Mouse (Mus musculus) MEL (cell line): ENCODE results near the gene Tmed1. TPM values are rescaled to one million over a fixed set of nuclear protein-coding genes. Genes with fewer than 3 reads are reported as not detected.

ENCODE experiments used
- DNase-seq: peaks from one replicate; pipeline ENCODE4 v3.0.0; 2011; ENCODE audit warnings: low read depth, low spot score
- H3K27ac ChIP-seq: 2 replicates; pipeline ENCODE4 v1.5.1; 2012; ENCODE audit warnings: low read depth, mild to moderate bottlenecking, control low read depth, low read length, moderate library complexity; ENCODE audit not compliant: control insufficient read depth
- H3K27me3 ChIP-seq, 2 experiments: fragments of 150-350 bp in 1 of 2; sonication (generic) in 1 of 2; 2 replicates each; pipeline ENCODE4 v1.6.1; 2012; ENCODE audit warnings: low read length in 2 of 2, mild to moderate bottlenecking in 2 of 2, improper control_type of control experiment in 1 of 2, moderate library complexity in 1 of 2; ENCODE audit not compliant: insufficient read depth in 2 of 2, control insufficient read depth in 1 of 2
- H3K36me3 ChIP-seq, 2 experiments: 2 replicates each; pipeline ENCODE4 v1.6.1; 2012 to 2014; ENCODE audit warnings: low read length in 2 of 2, improper control_type of control experiment in 1 of 2, inconsistent platforms in 1 of 2, mild to moderate bottlenecking in 1 of 2; ENCODE audit not compliant: insufficient read depth in 2 of 2, control insufficient read depth in 1 of 2
- H3K4me1 ChIP-seq, 2 experiments: fragments of 150-350 bp in 1 of 2; sonication (generic) in 1 of 2; 2 replicates each; pipeline ENCODE4 v1.6.1; 2012; ENCODE audit warnings: low read length in 2 of 2, improper control_type of control experiment in 1 of 2, mild to moderate bottlenecking in 1 of 2; ENCODE audit not compliant: insufficient read depth in 2 of 2, control insufficient read depth in 1 of 2
- H3K4me3 ChIP-seq, 2 experiments: fragments of 150-350 bp in 1 of 2; sonication (generic) in 1 of 2; 2 replicates each; pipeline ENCODE4 v1.5.1; 2012; ENCODE audit warnings: low read depth in 2 of 2, low read length in 2 of 2, mild to moderate bottlenecking in 2 of 2, moderate library complexity in 2 of 2, control low read depth in 1 of 2, improper control_type of control experiment in 1 of 2; ENCODE audit not compliant: control insufficient read depth in 1 of 2, insufficient read depth in 1 of 2
- H3K79me2 ChIP-seq: 2 replicates; pipeline ENCODE4 v1.6.1; 2012; ENCODE audit warnings: mild to moderate bottlenecking, low read length, moderate library complexity; ENCODE audit not compliant: control insufficient read depth, poor library complexity, insufficient read depth
- H3K9ac ChIP-seq: 2 replicates; pipeline ENCODE4 v1.6.1; 2012; ENCODE audit warnings: low read depth, mild to moderate bottlenecking, control low read depth, low read length, moderate library complexity; ENCODE audit not compliant: control insufficient read depth, poor library complexity, severe bottlenecking
- H3K9me3 ChIP-seq: fragments of 150-350 bp; sonication (generic); replicated peaks from 2 replicates; pipeline ENCODE4 v1.6.1; 2012; ENCODE audit warnings: mild to moderate bottlenecking, low read length, improper control_type of control experiment, moderate library complexity; ENCODE audit not compliant: insufficient read depth
- BHLHE40 ChIP-seq: IDR thresholded peaks from 2 replicates; pipeline ENCODE4 v1.6.1; 2012; ENCODE audit warnings: low read depth, mild to moderate bottlenecking, inconsistent platforms, low read length, improper control_type of control experiment, borderline replicate concordance
- CHD1 ChIP-seq: IDR thresholded peaks from 2 replicates; pipeline ENCODE4 v1.6.1; 2012; ENCODE audit warnings: low read depth, mild to moderate bottlenecking, inconsistent platforms, low read length, improper control_type of control experiment
- CHD2 ChIP-seq: IDR thresholded peaks from 2 replicates; pipeline ENCODE4 v1.6.1; 2011; ENCODE audit warnings: low read length, improper control_type of control experiment
- CTCF ChIP-seq, 3 experiments: IDR thresholded peaks in 2 of 3; conservative IDR thresholded peaks in 1 of 3; 2 replicates each; pipeline ENCODE4 v1.5.1; 2011 to 2012; ENCODE audit warnings: low read length in 3 of 3, low read depth in 2 of 3, mild to moderate bottlenecking in 2 of 3, improper control_type of control experiment in 1 of 3, inconsistent platforms in 1 of 3, mixed read lengths in 1 of 3, moderate library complexity in 1 of 3; ENCODE audit not compliant: control insufficient read depth in 1 of 3, insufficient read depth in 1 of 3, poor library complexity in 1 of 3, severe bottlenecking in 1 of 3
- E2F4 ChIP-seq: IDR thresholded peaks from 2 replicates; pipeline ENCODE4 v1.6.1; 2011; ENCODE audit warnings: low read depth, low read length, improper control_type of control experiment, borderline replicate concordance
- EP300 ChIP-seq, 2 experiments: IDR thresholded peaks; 2 replicates each; pipeline ENCODE4 v1.6.1; 2011; ENCODE audit warnings: improper control_type of control experiment in 2 of 2, low read length in 2 of 2, low read depth in 1 of 2, mild to moderate bottlenecking in 1 of 2
- ETS1 ChIP-seq: IDR thresholded peaks from 2 replicates; pipeline ENCODE4 v1.6.1; 2012; ENCODE audit warnings: low read depth, mild to moderate bottlenecking, inconsistent platforms, low read length, improper control_type of control experiment, moderate library complexity
- GABPA ChIP-seq: IDR thresholded peaks from 2 replicates; pipeline ENCODE4 v1.6.1; 2012; ENCODE audit warnings: low read depth, mild to moderate bottlenecking, inconsistent platforms, low read length, improper control_type of control experiment, moderate library complexity
- GATA1 ChIP-seq: IDR thresholded peaks from 2 replicates; pipeline ENCODE4 v1.6.1; 2011; ENCODE audit warnings: low read depth, low read length, improper control_type of control experiment
- HCFC1 ChIP-seq: IDR thresholded peaks from 2 replicates; pipeline ENCODE4 v1.6.1; 2012; ENCODE audit warnings: low read depth, mild to moderate bottlenecking, inconsistent platforms, low read length, improper control_type of control experiment, moderate library complexity
- JUND ChIP-seq: IDR thresholded peaks from 2 replicates; pipeline ENCODE4 v1.6.1; 2011; ENCODE audit warnings: low read depth, mild to moderate bottlenecking, improper control_type of control experiment, low read length
- KAT2A ChIP-seq: conservative IDR thresholded peaks from 2 replicates; pipeline ENCODE4 v1.6.1; 2012; ENCODE audit warnings: low read depth, low read length, improper control_type of control experiment, inconsistent platforms
- MAFK ChIP-seq: IDR thresholded peaks from 2 replicates; pipeline ENCODE4 v1.6.1; 2011; ENCODE audit warnings: low read depth, mild to moderate bottlenecking, low read length, improper control_type of control experiment, borderline replicate concordance
- MAZ ChIP-seq: IDR thresholded peaks from 2 replicates; pipeline ENCODE4 v1.6.1; 2012; ENCODE audit warnings: low read depth, mild to moderate bottlenecking, inconsistent platforms, low read length, improper control_type of control experiment
- MEF2A ChIP-seq: IDR thresholded peaks from 2 replicates; pipeline ENCODE4 v1.6.1; 2014; ENCODE audit warnings: low read depth, mild to moderate bottlenecking, inconsistent platforms, low read length, improper control_type of control experiment; ENCODE audit not compliant: poor library complexity, insufficient replicate concordance, severe bottlenecking; ENCODE audit errors: extremely low read depth
- MXI1 ChIP-seq: IDR thresholded peaks from 2 replicates; pipeline ENCODE4 v1.6.1; 2011; ENCODE audit warnings: mild to moderate bottlenecking, low read depth, low read length, improper control_type of control experiment
- MYB ChIP-seq: IDR thresholded peaks from 2 replicates; pipeline ENCODE4 v1.6.1; 2011; ENCODE audit warnings: mild to moderate bottlenecking, low read depth, low read length, improper control_type of control experiment
- NELFE ChIP-seq: IDR thresholded peaks from 2 replicates; pipeline ENCODE4 v1.6.1; 2011; ENCODE audit warnings: low read depth, low read length, improper control_type of control experiment
- NRF1 ChIP-seq: IDR thresholded peaks from 2 replicates; pipeline ENCODE4 v1.6.1; 2014; ENCODE audit warnings: low read depth, mild to moderate bottlenecking, inconsistent platforms, low read length, improper control_type of control experiment, moderate library complexity; ENCODE audit not compliant: poor library complexity, insufficient read depth, severe bottlenecking
- POLR2A ChIP-seq, 2 experiments: IDR thresholded peaks; 2 replicates each; pipeline ENCODE4 v1.6.1; 2011 to 2012; ENCODE audit warnings: low read length in 2 of 2, mild to moderate bottlenecking in 2 of 2, control low read depth in 1 of 2, improper control_type of control experiment in 1 of 2, low read depth in 1 of 2, moderate library complexity in 1 of 2; ENCODE audit not compliant: control insufficient read depth in 1 of 2, insufficient read depth in 1 of 2, poor library complexity in 1 of 2
- POLR2AphosphoS2 ChIP-seq: IDR thresholded peaks from 2 replicates; pipeline ENCODE4 v1.6.1; 2011; ENCODE audit warnings: low read length, improper control_type of control experiment
- RAD21 ChIP-seq: IDR thresholded peaks from 2 replicates; pipeline ENCODE4 v1.6.1; 2011; ENCODE audit warnings: mild to moderate bottlenecking, low read depth, low read length, improper control_type of control experiment
- RCOR1 ChIP-seq: IDR thresholded peaks from 2 replicates; pipeline ENCODE4 v1.6.1; 2012; ENCODE audit warnings: low read depth, mild to moderate bottlenecking, inconsistent platforms, low read length, improper control_type of control experiment
- SMC3 ChIP-seq: IDR thresholded peaks from 2 replicates; pipeline ENCODE4 v1.6.1; 2011; ENCODE audit warnings: low read depth, low read length, improper control_type of control experiment
- TAL1 ChIP-seq: IDR thresholded peaks from 2 replicates; pipeline ENCODE4 v1.6.1; 2012; ENCODE audit warnings: mild to moderate bottlenecking, inconsistent platforms, low read length, moderate library complexity, mixed read lengths
- TBP ChIP-seq: IDR thresholded peaks from 2 replicates; pipeline ENCODE4 v1.8.0; 2011; ENCODE audit warnings: low read depth, low read length, improper control_type of control experiment
- TCF12 ChIP-seq: IDR thresholded peaks from 2 replicates; pipeline ENCODE4 v1.6.1; 2014; ENCODE audit warnings: low read depth, mild to moderate bottlenecking, inconsistent platforms, low read length, improper control_type of control experiment, moderate library complexity
- UBTF ChIP-seq: IDR thresholded peaks from 2 replicates; pipeline ENCODE4 v1.6.1; 2012; ENCODE audit warnings: low read depth, mild to moderate bottlenecking, inconsistent platforms, low read length, improper control_type of control experiment, moderate library complexity, borderline replicate concordance; ENCODE audit not compliant: insufficient read depth
- USF1 ChIP-seq: IDR thresholded peaks from 2 replicates; pipeline ENCODE4 v1.6.1; 2014; ENCODE audit warnings: low read depth, mild to moderate bottlenecking, inconsistent platforms, low read length, improper control_type of control experiment, moderate library complexity
- USF2 ChIP-seq, 2 experiments: IDR thresholded peaks; 2 replicates each; pipeline ENCODE4 v1.6.1; 2011 to 2012; ENCODE audit warnings: improper control_type of control experiment in 2 of 2, low read length in 2 of 2, borderline replicate concordance in 1 of 2, inconsistent platforms in 1 of 2, low read depth in 1 of 2, mild to moderate bottlenecking in 1 of 2; ENCODE audit not compliant: insufficient read depth in 1 of 2
- ZC3H11A ChIP-seq: IDR thresholded peaks from 2 replicates; pipeline ENCODE4 v1.6.1; 2012; ENCODE audit warnings: low read depth, mild to moderate bottlenecking, inconsistent platforms, low read length, improper control_type of control experiment
- ZKSCAN1 ChIP-seq: IDR thresholded peaks from 2 replicates; pipeline ENCODE4 v1.6.1; 2012; ENCODE audit warnings: low read depth, mild to moderate bottlenecking, inconsistent platforms, low read length, improper control_type of control experiment, moderate library complexity
- ZMIZ1 ChIP-seq: IDR thresholded peaks from 2 replicates; pipeline ENCODE4 v1.6.1; 2012; ENCODE audit warnings: low read depth, mild to moderate bottlenecking, inconsistent platforms, low read length, improper control_type of control experiment, moderate library complexity
- ZNF384 ChIP-seq: IDR thresholded peaks from 2 replicates; pipeline ENCODE4 v1.6.1; 2012; ENCODE audit warnings: low read depth, mild to moderate bottlenecking, inconsistent platforms, low read length, improper control_type of control experiment
- polyA plus RNA-seq, 2 experiments: library from polyadenylated mRNA; stranded (reverse) in 1 of 2; unstranded in 1 of 2; fragments of >175 nt in 1 of 2; fragments of >200 nt in 1 of 2; gene quantifications; 2 replicates each; pipeline versions ENCODE4 v1.2.1 to v1.2.4; 2012; ENCODE audit warnings: low replicate concordance in 2 of 2, low read depth in 1 of 2; ENCODE audit not compliant: insufficient read length in 2 of 2, insufficient read depth in 1 of 2, missing spikeins in 1 of 2
- total RNA-seq: library from RNA; depleted of rRNA; stranded (reverse); fragments of 300-350 nt; gene quantifications from 2 replicates; pipeline ENCODE4 v1.2.3, GENCODE M21; 2012

Tmed1 gene
- total and polyA plus RNA-seq, 3 experiments, result 89.4 to 146 TPM; not detected in 1

DNA sequence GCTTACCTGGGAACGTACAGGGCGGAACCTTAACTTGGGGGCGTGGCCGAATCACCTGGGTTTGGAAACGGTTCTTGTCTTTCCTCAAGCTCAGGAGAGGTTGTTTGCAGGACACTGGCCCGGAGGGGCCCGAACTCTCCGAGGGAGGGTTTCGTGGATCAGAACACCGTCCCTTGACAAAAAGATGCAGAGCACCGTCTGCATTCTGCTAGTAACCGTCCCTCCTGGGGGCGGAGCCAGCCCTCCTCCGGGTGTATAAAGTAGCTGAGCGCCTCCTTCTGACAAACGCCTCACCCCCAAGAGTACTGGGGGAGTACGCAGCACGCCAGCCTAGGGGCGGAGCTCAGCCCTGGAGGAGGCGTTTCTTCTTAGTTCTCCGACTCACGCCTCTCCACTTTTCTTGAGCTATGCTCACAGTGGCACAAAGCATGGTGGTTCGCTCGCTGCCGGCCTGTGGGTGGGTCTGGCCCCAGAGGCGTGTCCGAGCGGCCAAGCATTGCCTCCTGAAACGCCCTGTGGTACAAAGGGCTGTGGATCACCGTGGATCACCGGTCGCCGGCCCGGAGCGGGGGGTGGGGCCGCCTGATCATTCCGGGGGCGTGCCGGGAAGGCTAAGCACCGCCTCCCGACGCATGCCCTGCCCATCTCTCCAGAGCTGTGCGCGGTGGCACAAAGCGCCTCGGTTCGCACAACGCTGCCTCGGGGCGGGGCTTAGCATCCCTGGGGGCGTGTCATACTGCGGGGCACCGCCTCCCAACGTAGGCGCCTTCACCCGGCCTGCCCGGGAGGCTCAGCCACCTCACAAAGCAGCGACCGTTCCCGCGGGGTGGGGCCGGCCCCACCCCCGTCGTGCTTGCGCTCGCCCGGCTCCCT lies 36.1 kb upstream of the Tmed1 start:
- H3K27me3 ChIP-seq, result no peaks in the 10 kb centered on the region
- H3K9me3 ChIP-seq, result no peaks in the 10 kb centered on the region
- peak overlapping the region; percentile 67 to 95 for H3K4me3 ChIP-seq
- DNase-seq, result peak; percentile 100
- peak overlapping the region; percentile 69 for H3K9ac ChIP-seq
- peak overlapping the region; percentile 38; the same call in 1 of the 2 replicates for H3K27ac ChIP-seq
- H3K4me1 ChIP-seq, result peaks cover 15 to 17% of the 10 kb centered on the region in 2 experiments
- peaks cover 17 to 20% of the 10 kb centered on the region in 2 experiments for H3K36me3 ChIP-seq
- H3K79me2 ChIP-seq, result peaks cover 41% of the 10 kb centered on the region
- peak; percentile 90 for TF ChIP-seq MXI1
- TF ChIP-seq GABPA, result no peak
- TF ChIP-seq EP300 (IDR thresholded peaks at IDR 0.05; ENCODE audit: low read depth in 1 of 2, low read length in 2 of 2), result peak in 1 of 2 experiments; percentile 53; a peak in 2 of 4 replicates
- peak; percentile 41; the same call in 1 of the 2 replicates for TF ChIP-seq USF1
- no peak for TF ChIP-seq UBTF
- TF ChIP-seq CHD1, result no peak
- no peak for TF ChIP-seq ZC3H11A
- TF ChIP-seq CHD2, result no peak
- peak; percentile 53; the same call in 1 of the 2 replicates for TF ChIP-seq E2F4
- 0 out of 2 replicates have a peak, but pooled peaks have one; percentile 8 for TF ChIP-seq ZKSCAN1
- peak; percentile 51; the same call in 1 of the 2 replicates for TF ChIP-seq ETS1
- TF ChIP-seq TCF12, result peak; percentile 56; the same call in 1 of the 2 replicates
- no peak for TF ChIP-seq ZNF384
- no peak; the same call in none of the 2 replicates for TF ChIP-seq RAD21
- peak; percentile 64; the same call in 1 of the 2 replicates for TF ChIP-seq MYB
- TF ChIP-seq JUND, result no peak
- TF ChIP-seq MAFK, result no peak
- no peak for TF ChIP-seq RCOR1
- peak; percentile 65; the same call in 1 of the 2 replicates for TF ChIP-seq MEF2A
- TF ChIP-seq BHLHE40, result no peak
- no peak for TF ChIP-seq USF2 (IDR thresholded peaks at IDR 0.05; ENCODE audit: borderline replicate concordance in 1 of 2, insufficient read depth in 1 of 2, low read depth in 1 of 2, low read length in 2 of 2)
- peak in 1 of 2 experiments; percentile 74; a peak in 3 of 4 replicates for TF ChIP-seq POLR2A (IDR thresholded peaks at IDR 0.05; ENCODE audit: control insufficient read depth in 1 of 2, insufficient read depth in 1 of 2, low read depth in 1 of 2, low read length in 2 of 2, poor library complexity in 1 of 2)
- TF ChIP-seq CTCF (IDR thresholded peaks at IDR 0.05 in 2 of 3, conservative IDR thresholded peaks at IDR 0.05 in 1 of 3; ENCODE audit: control insufficient read depth in 1 of 3, insufficient read depth in 1 of 3, low read depth in 2 of 3, low read length in 3 of 3, poor library complexity in 1 of 3, severe bottlenecking in 1 of 3), result peak in 2 of 3 experiments; percentile 48 to 96; a peak in 5 of 6 replicates
- TF ChIP-seq SMC3, result no peak; the same call in 1 of the 2 replicates
- TF ChIP-seq TAL1, result no peak
- TF ChIP-seq NRF1, result peak; percentile 89
- peak; percentile 98 for TF ChIP-seq MAZ
- TF ChIP-seq HCFC1, result peak; percentile 82
- peak; percentile 46; the same call in 1 of the 2 replicates for TF ChIP-seq NELFE
- TF ChIP-seq TBP, result peak; percentile 92
- TF ChIP-seq ZMIZ1, result no peak; the same call in 1 of the 2 replicates
- no peak; the same call in 1 of the 2 replicates for TF ChIP-seq KAT2A
- no peak; the same call in none of the 2 replicates for TF ChIP-seq POLR2AphosphoS2
- no peak for TF ChIP-seq GATA1
